Mouse (Mus musculus) mature B cell (primary cell): ENCODE data around the gene Nsg2.

Source experiments
- in situ Hi-C: fragments of 300-500 bp; cut with MboI; formaldehyde crosslinking; loops from 2 replicates; pipeline ENCODE4 v1.14.3; 2019

The Nsg2 gene

GRCm38 (mm10) chr11:32011867-32012603, 11.8 kb downstream of the Nsg2 start:
- in situ Hi-C loops: no loop called here

DNA sequence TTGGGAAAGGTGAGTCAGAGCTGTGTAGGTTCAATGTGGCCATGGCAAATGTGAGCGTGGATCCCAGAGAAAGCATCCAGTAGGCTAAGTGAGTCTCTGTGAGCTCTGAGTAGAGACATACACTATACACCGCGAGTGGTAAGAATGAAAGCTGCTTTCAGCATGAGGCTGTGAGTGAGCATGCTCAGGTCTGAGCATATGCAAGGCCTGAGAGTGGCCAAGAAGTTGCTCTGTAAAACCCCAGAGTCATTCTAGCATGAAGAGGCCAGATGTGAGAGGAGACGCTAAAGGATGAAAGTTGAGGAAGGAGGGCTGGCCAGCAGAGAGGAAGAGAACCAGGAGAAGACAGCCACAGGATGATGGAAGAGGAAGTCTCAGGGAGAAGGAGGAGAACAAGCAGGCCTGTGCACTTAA, 12.8 kb downstream of the Nsg2 start:
- in situ Hi-C loops: no loop called here

DNA sequence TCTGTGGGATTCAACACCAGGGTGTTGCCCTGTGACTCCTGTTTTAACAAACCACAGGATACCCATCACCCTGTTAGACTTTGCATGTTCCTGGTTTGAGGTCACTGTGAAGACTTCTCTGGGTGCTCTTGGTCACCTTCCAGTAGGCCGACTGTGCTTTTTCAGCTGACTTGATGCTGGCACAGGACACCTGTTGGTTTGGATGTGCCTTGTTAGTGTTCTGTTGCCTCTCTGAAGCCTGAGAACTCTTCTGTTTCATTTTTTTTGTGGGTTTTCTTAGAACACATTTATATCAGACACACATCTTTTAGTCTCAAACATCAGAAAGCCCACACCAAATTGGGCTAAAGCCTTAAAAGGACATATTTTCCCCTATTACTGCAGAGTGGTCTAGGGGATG, 13.3 kb downstream of the Nsg2 start:
- in situ Hi-C loops: no loop called here

DNA sequence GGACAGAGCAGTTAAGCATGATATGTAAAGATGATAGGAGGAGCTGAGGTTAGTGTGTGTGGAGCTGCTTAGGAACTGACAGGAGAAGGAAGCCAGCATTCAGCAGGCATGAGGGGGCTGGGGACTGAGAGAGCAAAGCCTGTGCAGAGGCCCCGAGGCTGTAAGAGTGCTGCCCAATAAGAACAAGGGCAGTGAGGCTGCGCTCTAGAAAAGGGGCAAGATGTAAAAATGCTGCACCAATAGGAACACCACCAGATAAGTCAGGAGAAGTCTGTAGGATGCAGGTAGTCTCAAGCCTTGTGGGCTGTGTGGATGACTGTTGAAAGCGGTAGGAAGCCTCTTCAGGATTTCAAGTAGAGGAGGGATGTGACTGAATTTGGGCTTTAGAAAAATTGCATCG, 17.9 kb downstream of the Nsg2 start:
- in situ Hi-C loops: no loop called here

- in situ Hi-C loops: no loop called here
Measured at GRCm38 (mm10) chr11:32020031-32020965, 20.0 kb downstream of the Nsg2 start.

GRCm38 (mm10) chr11:32026634-32027033, 26.4 kb downstream of the Nsg2 start:
- in situ Hi-C loops: no loop called here

DNA sequence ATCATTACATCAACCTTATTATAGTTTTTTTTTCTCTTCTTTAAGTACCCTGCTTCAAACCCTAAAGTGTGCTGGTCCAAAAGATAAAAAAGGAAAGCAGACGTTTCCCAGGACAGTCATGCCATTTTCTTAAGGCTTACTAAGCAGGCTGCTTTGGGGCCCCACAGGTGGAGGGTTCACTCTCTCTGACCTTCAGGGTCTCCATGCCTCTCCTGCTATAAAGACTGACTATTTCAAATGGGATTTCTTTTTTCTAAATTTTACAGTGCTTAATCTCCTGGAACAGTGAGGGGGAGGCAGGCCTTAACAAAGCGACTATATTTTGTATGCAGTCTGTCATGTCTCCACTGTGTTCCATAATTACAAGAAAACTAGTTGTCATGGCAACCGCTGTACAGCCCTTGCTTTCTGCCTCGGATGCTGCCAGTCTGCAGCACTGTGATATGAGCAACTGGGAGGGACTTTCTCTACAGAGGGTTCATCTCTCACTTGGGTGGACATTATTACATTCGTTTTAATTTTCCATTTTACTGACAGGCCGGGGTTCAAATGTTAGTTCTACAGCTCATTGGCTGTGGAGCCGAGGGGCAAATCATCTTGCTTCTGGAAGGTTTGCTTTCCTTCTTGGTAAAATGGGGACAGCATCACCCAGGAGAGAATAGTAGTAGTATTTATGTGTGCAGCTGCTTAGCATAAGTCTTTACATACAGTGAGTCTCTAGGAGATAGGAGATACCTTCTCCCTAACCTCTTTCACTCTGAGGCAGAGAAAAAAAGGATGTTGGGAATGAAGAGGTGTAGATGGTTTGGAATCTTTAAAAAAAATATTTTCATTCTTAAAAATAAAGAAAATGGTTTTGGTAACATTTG, 27.4 kb downstream of the Nsg2 start:
- in situ Hi-C loops: no loop called here

- in situ Hi-C loops: no loop called here
Measured at GRCm38 (mm10) chr11:32028605-32029004, 28.3 kb downstream of the Nsg2 start.

- in situ Hi-C loops: no loop called here
Measured at GRCm38 (mm10) chr11:32029356-32029755, 29.1 kb downstream of the Nsg2 start.

- in situ Hi-C loops: no loop called here
Measured at GRCm38 (mm10) chr11:32031396-32031795, 31.1 kb downstream of the Nsg2 start.

- in situ Hi-C loops: no loop called here
Measured at GRCm38 (mm10) chr11:32032053-32032452, 31.8 kb downstream of the Nsg2 start.

DNA sequence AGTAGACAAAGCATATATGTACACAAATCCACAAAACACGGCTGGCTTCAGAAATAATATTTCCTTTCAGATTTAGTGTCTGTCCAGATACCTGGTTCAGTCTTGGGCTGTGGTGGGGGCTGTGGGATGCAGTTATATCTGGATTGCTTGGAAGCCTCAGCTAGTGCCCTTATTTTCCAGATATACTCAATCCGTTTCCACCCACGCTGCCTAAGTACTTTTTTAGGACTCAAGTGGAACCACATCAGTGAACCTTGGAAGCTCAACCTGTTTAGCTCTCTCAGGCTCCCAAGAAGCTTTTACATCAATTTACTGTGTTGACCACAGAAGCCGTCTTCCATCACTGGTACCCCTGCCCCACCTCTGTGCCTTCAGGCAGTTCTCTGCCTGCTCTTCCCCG, 35.6 kb downstream of the Nsg2 start:
- in situ Hi-C loops: no loop called here

DNA sequence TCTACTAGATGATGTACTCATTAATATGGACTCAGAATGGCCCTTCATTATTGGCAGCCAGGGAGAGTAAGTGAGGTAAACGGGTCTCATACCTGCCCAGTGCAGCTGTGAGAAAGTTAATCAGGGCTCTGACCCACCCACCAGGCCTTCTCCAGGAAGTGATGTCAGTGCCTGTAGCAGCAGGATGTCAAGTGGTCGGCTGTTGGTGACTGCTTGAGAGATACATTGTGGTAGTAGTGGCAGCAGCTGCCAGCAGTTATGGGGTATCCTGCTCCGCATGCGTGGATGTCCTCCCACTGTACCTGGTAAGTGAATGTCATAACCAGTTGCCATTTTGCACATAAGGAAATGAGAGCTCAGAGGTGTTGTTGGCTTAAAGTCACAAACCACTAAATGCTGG, 39.4 kb downstream of the Nsg2 start:
- in situ Hi-C loops: no loop called here

DNA sequence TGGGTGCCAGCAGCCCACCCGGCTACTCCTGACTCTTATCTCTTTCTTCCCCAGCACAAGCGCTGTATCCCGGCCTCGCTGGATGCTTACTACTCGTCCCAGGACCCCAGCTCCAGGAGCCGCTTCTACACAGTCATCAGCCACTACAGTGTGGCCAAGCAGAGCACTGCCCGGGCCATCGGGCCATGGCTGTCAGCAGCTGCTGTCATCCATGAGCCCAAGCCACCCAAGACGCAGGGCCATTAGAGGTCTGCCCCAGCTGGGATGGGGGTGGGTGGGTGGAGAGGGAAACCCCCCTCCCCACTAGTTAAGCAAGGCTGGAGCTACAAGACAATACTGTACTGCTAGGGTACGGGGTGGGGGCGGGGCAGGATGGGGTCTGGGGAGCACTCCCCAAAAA, 57.1 kb downstream of the Nsg2 start:
- in situ Hi-C loops: no loop called here

GRCm38 (mm10) chr11:32057861-32058260, 57.6 kb downstream of the Nsg2 start:
- in situ Hi-C loops: no loop called here

DNA sequence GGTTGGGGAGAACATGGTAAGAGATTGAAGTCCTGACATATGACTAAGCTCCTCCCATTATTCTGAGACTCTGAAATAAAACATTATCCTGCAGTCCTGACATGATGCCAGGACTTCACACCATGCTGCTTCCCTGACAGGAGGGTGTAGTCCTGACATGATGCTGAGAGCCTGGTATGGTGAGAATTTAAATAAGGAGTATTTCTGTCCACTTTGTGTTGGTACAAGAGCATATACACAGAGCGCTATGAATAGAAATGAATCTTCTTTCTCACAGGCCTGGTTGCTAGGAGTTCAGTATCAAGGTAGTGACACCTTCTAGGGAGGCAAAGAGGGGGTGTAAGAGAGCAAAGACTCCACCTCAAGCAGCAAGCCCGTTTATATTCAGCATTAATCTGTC, 60.8 kb downstream of the Nsg2 start:
- in situ Hi-C loops: no loop called here

DNA sequence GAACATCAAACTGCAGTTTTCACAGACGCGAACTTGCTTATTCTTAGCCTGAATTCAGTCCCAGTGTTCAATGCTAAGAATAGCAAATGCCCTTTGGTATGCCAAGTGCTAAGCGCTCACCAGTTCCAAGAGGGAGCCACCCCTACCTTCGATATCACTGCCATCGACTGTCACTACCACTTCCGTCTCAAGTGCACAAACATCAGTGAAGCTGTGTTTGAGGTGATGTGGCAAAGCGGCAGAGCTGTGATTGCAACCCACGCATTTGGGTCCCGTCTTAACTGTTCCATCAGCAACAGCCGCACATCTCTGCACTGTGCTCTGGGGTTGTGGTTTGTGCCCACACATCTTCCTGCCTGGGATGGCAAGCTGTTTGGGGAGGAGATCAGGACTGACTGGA, 61.6 kb downstream of the Nsg2 start:
- in situ Hi-C loops: no loop called here

- in situ Hi-C loops: no loop called here
Measured at GRCm38 (mm10) chr11:32063775-32064510, 63.7 kb downstream of the Nsg2 start.

GRCm38 (mm10) chr11:32064511-32064862, 64.2 kb downstream of the Nsg2 start:
- in situ Hi-C loops: no loop called here

- in situ Hi-C loops: no loop called here
Measured at GRCm38 (mm10) chr11:32068736-32069490, 68.7 kb downstream of the Nsg2 start.

DNA sequence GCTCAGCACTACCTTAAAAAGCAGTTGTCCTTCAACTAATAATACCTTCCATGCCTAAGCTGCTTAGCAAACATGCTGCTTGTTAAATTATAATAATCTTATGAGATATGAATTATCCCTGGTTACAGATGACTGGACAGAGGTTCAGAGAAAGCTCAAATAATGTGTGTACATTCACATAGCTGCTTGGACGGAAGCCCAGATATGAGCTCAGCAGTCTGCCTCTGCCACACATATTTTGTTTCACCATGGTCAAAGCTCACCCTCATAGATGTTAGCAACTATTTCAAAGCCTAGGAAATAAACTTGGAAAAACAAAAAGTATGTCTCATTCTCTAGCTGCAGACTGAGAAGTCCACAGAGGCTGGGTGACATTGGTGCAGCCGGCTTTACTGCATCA, 74.9 kb downstream of the Nsg2 start:
- in situ Hi-C loops: no loop called here
